12 mouse cellular contexts compared by ENCODE assay signal in genomic region chr8:13448145-13448544, GRCm38 (mm10). TPM values are rescaled to one million over a fixed set of nuclear protein-coding genes. Genes with fewer than 3 reads are reported as not detected.
A peak's percentile ranks its signal among the peaks of the same experiment; 100 is the strongest.
DNase-seq lines count a peak whose midpoint lies in the region; TF ChIP-seq lines count a peak whose summit lies in the region.
"Had no signal": no experiment of that assay in that cellular context is flagged by ENCODE, and none has a peak within 500 bp of the region (broad histone marks: within the 10 kb centered on the region; RNA-seq: fewer than 3 reads in every experiment).

No protein-coding gene starts in this region.

- no peak overlapping the region for H3ac ChIP-seq in myocyte (ENCODE audit: control insufficient read depth, insufficient read length)

- no peaks in the 10 kb centered on the region for H3K36me3 ChIP-seq in myocyte (ENCODE audit: control insufficient read depth, insufficient read depth)
- H3K36me3 ChIP-seq: forebrain, embryonic 10.5 days; limb, embryonic 12.5 days had no signal

- no peaks in the 10 kb centered on the region for H3K27me3 ChIP-seq in myocyte (ENCODE audit: control insufficient read depth, insufficient read depth, insufficient read length)
- H3K27me3 ChIP-seq: limb, embryonic 12.5 days had no signal

- no peaks in the 10 kb centered on the region for H3K79me2 ChIP-seq in myocyte (ENCODE audit: control insufficient read depth, insufficient read depth)

- no peak for TF ChIP-seq POLR2A in myocyte (IDR thresholded peaks at IDR 0.05; ENCODE audit: insufficient read length, low read depth)

- H3K4me3 ChIP-seq in myocyte = no peak overlapping the region
- H3K4me3 ChIP-seq: forebrain, embryonic 10.5 days; limb, embryonic 12.5 days had no signal

- no peak overlapping the region for H3K4me2 ChIP-seq in myocyte (ENCODE audit: low read depth)
- H3K4me2 ChIP-seq: limb, embryonic 12.5 days had no signal

- DNase-seq in adrenal gland, adult 2 months = peak; percentile 43
- DNase-seq in adrenal gland, adult 8-10 months = no peak
- peak; percentile 41 for DNase-seq in lung, postnatal 14 days
- DNase-seq in lung, adult 18-20 months = no peak
- DNase-seq in embryo, embryonic 11.5 days (ENCODE audit: low read depth, low spot score) = peak; percentile 48
- DNase-seq in right cerebral cortex, postnatal 14 days = no peak
- DNase-seq in cerebellum, postnatal 14 days = no peak

TF ChIP-seq in myocyte, 11 proteins besides CTCF, POLR2A, EP300 and RAD21:
- TF ChIP-seq TCF12 (IDR thresholded peaks at IDR 0.05; ENCODE audit: insufficient read depth, poor library complexity, severe bottlenecking) (no peak), MYOG (IDR thresholded peaks at IDR 0.05; ENCODE audit: control insufficient read depth in 1 of 3, insufficient read depth in 1 of 3, insufficient read length in 2 of 3, low read depth in 2 of 3) (no peak), REST (IDR thresholded peaks at IDR 0.05; ENCODE audit: insufficient read depth, insufficient read length) (peak; percentile 69), POLR2AphosphoS2 (IDR thresholded peaks at IDR 0.05; ENCODE audit: insufficient read length, low read depth) (no peak), MAX (IDR thresholded peaks at IDR 0.05; ENCODE audit: low read depth) (no peak), USF1 (IDR thresholded peaks at IDR 0.05; ENCODE audit: low read depth) (peak; percentile 34), E2F4 (IDR thresholded peaks at IDR 0.05; ENCODE audit: insufficient read depth) (no peak), MYOD1 (IDR thresholded peaks at IDR 0.05; ENCODE audit: control insufficient read depth in 1 of 3, insufficient read length in 2 of 3, low read depth in 2 of 3) (no peak)

RNA-seq across cellular contexts. Expression of gene Tmem255b, which starts 13.2 kb away (rescaled TPM):
- total RNA-seq in adrenal gland, adult 2 months (2021) = 1 to 10 TPM in 1 of 2 experiments, under 1 TPM in 1; 0.49 to 1.4 TPM
- 3.2 and 5.7 TPM in 2 replicates for polyA plus RNA-seq in adrenal gland, adult 2 months (2012; rRNA removed)
- total RNA-seq in adrenal gland, adult 8-10 months (2022) = 1 to 10 TPM in 2 of 4 experiments, under 1 TPM in 2; 0.77 to 1.7 (median 1.1) TPM
- not detected for polyA plus RNA-seq in myocyte (2012; fragmentation: generic; extraction: Trizol)

RNA-seq across cellular contexts. Expression of gene Grk1, which starts 43.3 kb away (rescaled TPM):
- not detected for total RNA-seq in adrenal gland, adult 2 months (2021)
- polyA plus RNA-seq in adrenal gland, adult 2 months (2012; rRNA removed) = not detected in 2 replicates
- total RNA-seq in adrenal gland, adult 8-10 months (2022) = under 1 TPM in 2 of 4 experiments, not detected in 2; 0.05 to 0.06 TPM
- under 0.01 TPM for polyA plus RNA-seq in myocyte (2012; fragmentation: generic; extraction: Trizol)
- polyA plus RNA-seq: intestine, embryonic 16.5 days; spleen, adult 2 months had no signal

RNA-seq across cellular contexts. Expression of gene Gas6, which starts 46.1 kb away (rescaled TPM):
- 100 to 1,000 TPM; 127 to 450 TPM for total RNA-seq in adrenal gland, adult 2 months (2021)
- 260 and 429 TPM in 2 replicates for polyA plus RNA-seq in adrenal gland, adult 2 months (2012; rRNA removed)
- 1,000 to 10,000 TPM in 1 of 4 experiments, 100 to 1,000 TPM in 3; 130 to 1,084 (median 297) TPM for total RNA-seq in adrenal gland, adult 8-10 months (2022)
- 0.50 TPM for polyA plus RNA-seq in myocyte (2012; fragmentation: generic; extraction: Trizol)

RNA-seq across cellular contexts. Expression of gene Atp4b, which starts 51.5 kb away (rescaled TPM):
- total RNA-seq in adrenal gland, adult 2 months (2021) = under 1 TPM in 1 of 2 experiments, not detected in 1; 0.69 TPM
- 0.43 and 1.2 TPM in 2 replicates for polyA plus RNA-seq in adrenal gland, adult 2 months (2012; rRNA removed)
- under 1 TPM in 1 of 4 experiments, not detected in 3; 0.49 TPM for total RNA-seq in adrenal gland, adult 8-10 months (2022)
- polyA plus RNA-seq in myocyte (2012; fragmentation: generic; extraction: Trizol) = not detected
- polyA plus RNA-seq: intestine, embryonic 16.5 days; limb, embryonic 12.5 days had no signal

Comparison
In these comparisons a context has a peak if more than half of its experiments do, and no peak if none do; other contexts are left out.
1. DNase-seq: peak in adrenal gland, adult 2 months (single experiment), lung, postnatal 14 days (single experiment) and embryo, embryonic 11.5 days (single experiment); none in adrenal gland, adult 8-10 months (single experiment), lung, adult 18-20 months (0 of 2), right cerebral cortex, postnatal 14 days (single experiment) and cerebellum, postnatal 14 days (0 of 2).